Mouse (Mus musculus) 3134 (cell line): ENCODE measurements around the gene Dgcr2.

Source experiments
- DNase-seq: peaks from one replicate; pipeline ENCODE4 v3.0.0-alpha.2; 2011; ENCODE audit warnings: low spot score; ENCODE audit not compliant: insufficient read length; ENCODE audit errors: extremely low read depth

Gene Dgcr2

DNA sequence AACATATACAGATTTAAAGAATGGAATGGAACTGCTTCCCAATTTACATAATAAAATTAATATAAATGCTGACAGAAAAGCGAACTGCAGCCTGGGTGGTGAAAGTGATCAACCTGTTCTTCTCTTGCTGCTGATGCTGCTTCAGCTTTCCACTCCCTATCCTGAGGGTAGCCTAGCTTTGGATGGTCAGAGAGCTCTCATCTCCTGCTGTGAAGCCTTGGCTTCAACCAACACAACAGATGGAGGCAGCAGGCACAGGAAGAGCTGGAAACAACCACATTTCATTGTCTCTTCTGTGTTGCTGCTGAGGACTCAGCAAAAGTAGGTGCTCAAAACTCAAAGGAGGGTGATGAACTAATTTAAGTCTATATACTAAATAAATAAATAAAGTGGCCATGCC, 46.5 kb downstream of the Dgcr2 start:
- no peak for DNase-seq

DNA sequence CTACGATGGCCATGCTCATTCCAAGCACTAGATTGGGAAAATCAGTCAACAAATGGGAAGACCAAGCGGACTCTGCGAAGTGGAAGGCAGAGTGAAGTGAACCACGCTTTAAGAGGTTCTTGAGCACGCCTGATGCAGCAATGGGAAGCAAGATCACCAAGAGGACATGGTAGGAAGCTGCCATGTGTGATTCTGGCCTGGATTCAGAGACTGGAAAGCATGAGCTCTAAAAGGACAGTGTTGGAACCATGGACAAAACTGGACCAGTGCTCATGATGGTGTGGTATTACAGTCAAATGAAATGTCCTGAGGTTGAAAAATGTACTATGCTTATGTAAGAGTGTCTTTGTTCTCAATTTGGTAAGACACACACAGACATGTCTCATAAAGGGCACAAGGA, 47.0 kb downstream of the Dgcr2 start:
- DNase-seq = no peak

DNA sequence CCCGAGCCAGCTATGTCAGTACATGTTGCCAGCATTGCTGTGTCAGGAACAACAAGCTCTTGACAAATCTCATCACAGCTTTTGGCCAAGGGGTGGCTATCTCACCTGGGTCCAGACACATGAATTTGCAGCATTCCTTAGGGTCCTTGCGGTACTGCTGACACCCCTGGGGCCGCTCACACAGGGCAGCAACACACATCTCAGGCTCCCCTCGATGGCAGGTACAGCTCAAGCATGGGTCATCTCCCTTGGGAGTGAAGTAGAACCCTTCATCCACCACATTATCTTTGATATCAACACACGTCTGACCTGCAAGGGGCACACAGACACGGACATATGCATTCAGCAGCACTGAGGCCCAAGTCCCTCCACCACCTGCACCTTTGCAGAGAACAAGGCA, 48.9 kb downstream of the Dgcr2 start:
- DNase-seq = no peak

DNA sequence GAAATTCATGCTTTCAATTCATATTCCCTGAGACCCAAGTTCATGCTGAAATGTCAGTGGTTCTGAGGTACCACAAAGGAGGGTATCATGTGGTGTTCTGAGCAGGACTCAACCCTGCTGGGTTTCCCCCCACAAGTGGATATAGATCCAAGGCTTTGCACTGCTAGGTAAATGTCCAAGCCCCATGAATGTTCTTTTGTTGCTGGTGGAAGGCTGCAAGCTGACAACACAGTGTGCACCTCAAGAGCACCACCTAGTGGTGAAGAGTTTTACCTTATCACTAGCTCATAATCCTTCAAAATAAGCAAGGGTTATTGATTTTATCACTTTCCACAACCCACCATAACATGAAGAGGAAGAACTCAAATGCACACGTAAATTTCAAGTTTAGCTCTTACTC, 49.4 kb downstream of the Dgcr2 start:
- no peak for DNase-seq

DNA sequence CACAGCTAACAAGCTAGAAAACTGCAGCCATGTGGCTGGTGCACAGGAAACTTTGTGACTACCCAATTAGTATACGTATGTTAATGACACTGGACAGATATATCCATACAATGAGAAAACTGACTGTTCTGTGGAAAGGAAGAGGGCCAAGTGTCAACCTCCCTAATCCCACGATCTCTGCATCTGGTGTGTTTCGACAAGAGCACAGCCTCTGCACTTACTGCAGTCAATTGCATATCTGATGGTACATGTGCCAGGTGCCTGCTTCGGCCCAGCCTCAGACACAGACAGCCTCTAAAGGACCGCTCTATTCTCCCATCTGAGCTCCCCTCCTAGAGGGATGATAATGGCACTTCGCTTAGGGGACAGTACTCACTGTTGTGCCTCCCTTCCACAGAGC, 49.9 kb downstream of the Dgcr2 start:
- no peak for DNase-seq

DNA sequence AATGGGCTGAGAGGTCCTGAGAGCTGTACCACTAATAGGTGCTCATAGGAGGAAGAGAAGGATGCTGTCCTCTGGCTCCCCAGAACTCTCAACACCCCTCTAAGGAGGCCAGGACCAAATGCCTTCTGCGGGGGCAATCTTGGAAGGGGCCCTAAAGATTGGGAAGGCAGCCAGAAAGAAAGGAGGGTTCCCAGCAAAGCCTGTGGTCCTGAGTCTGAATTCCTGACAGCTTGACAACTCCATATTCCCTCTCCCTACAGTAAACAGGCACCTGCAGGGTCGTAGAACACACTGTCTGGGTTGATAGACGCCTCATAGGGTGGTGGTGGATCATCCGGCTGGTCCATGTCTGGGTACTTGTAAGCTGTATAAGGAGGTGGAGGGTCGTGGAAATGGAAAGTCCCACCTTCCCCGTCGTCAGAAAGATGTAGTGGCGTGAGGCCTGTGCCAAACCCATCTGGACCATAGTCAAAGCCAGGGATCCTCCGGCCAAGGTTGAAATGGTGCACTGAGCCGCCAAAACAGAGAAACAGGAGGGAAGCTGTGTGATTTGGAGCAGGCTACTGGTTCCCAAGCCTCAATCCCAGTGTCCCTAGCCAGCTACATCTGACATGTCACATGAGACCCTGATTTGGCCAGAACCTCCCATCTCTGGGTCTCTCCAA, 54.5 kb downstream of the Dgcr2 start:
- no peak for DNase-seq

DNA sequence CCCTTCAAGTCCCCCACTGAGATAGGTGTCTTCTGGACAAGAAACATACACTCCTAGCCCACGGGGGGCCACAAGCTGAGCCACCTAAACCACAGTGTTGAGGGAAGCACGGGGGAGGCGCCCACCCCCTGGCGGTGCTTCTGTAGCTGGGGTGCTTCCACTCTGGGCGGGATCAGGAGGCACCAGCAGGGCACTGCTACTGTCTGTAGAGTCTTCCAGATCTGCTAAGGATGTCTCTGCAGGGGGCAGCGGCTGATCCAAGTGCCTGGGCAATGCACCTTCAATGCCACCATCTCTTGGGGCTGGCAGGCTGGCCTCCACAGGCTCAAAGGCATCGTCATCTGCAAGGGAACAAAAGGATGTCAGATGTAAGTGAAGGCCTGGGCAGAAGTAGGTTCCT, 55.9 kb downstream of the Dgcr2 start:
- DNase-seq = no peak

DNA sequence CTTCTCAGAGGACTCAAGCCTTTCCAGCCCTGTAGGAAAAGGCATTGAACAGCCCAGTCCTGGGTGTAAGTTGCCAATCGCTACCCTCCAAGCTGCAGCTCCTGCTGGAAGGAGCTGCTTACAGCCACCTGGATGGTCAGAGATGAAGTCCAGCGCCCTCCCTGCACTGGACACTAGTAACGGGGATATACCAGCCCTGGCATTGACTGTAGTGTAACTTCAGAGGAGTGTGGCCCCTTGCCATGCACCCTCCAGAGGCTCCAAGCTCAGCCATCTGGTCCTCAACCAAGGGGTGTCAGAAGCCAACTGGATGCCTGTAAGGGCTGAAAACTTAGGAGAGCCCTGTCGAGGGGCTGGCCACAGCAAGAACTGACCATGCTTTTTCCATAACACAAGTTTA, 58.4 kb downstream of the Dgcr2 start:
- no peak for DNase-seq

DNA sequence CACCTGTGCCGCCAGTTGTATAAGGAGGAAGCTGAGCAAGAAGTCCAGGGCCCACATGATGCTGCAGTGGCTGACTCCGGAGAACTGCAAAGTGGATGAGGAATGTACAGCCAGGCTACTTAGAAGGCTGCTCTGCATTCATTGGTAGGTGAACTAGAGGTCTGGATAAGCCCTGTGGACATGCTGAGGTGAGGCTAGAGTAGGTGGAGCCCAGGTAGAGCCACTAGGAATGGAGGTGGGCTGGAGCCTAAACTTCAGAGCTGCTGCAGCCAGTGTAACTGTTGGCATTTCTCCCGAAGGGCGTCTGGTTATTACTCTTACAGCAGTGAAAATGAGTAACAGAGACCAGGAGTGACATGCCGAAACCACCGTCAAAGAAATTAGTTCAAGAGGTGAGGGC, 60.3 kb downstream of the Dgcr2 start, which contains the start of gene Car15:
Gene Car15, minus strand, starts transcription at position 314 of the 400 bp plus-strand sequence.
- DNase-seq = no peak

DNA sequence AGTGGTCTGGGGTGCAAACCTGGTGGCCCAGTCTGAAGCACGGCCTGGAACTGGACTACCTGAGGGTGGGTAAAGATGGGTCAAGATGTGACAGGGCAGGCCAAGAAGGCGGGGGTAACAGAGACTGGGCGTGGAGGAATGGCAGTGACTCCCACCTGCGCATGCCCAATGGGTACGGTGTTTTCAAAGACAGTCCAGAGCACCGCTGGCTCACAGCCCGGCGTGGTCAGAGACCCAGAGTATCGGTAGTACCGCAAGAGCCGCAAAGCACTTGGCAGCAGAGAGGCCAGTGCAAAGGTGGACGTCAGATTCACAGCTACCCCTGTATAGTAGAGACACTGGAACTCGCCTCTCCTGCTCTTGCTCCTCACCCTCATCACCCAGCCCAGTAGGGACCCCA, 62.9 kb downstream of the Dgcr2 start:
- no peak for DNase-seq

DNA sequence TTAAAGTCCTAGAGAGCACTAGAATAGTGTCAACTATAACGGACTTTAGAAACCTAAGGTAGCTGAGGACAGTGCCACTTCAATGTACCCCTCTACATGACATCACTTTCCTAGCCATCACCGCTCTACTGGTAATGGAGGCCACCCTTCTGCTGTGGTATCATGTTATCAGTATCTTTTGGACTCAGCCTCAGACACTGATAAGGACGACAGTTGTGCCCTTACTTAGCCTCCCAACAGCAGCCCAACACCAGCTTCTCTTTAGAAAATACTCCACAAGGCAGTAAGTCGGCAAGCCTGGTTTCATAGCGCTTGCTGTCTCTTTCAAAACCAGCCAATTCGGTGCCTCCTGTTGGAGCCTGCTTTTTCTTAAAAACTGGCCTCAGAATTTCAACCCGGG, 63.8 kb downstream of the Dgcr2 start:
- no peak for DNase-seq

DNA sequence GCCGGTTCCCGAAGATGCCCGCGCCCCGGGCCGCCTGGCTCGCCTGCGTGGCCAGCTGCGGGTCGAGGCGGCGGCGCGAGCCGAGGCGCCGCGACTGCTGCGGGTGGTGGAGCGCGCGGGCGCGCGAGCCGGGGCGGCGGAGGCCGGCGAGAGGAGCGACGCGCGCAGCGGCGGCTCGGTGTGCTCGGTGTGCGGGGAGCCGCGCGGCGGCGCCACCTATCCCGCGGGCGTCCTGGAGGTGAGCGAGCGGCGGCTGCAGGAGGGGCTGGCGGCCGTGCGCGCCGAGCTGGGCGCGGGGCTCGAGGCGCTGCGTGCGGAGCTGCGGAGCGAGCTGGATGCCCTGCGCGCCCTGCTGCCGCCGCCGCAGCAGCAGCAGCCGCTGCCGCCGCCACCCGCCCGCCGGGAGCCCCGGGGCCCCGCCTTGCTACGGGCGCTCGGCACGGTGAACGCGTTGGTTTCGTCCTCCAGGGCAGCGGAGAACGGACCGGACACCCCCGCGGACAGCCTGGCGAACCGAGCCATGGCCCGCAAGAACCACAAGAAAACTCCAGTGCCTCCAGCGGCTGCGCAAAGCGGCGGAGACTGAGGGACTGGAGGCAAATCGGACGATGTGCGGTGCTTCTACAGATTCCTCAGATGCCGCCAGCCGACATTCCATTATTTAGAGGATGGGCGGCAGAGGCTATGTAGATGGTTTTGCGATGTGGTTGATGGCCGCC, 64.5 kb downstream of the Dgcr2 start:
- DNase-seq = no peak

DNA sequence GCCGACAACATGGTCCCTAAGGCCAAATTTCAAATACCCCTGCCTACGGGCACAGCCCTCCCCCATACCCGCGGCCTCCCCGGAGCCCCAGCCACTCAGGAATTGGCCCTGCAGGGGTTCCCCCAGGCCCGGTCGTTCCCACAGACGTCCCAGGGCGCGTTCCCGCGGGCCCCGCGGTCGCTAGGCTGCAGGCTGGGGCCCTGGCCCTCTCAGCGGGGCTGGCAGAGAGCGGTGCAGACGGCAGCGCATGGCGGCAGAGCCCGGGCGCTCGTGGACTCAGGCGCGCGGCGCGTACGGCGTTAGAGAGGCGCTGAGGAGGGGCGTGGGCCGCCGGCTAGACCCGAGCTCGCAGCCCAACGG, 65.1 kb downstream of the Dgcr2 start:
- no peak for DNase-seq

DNA sequence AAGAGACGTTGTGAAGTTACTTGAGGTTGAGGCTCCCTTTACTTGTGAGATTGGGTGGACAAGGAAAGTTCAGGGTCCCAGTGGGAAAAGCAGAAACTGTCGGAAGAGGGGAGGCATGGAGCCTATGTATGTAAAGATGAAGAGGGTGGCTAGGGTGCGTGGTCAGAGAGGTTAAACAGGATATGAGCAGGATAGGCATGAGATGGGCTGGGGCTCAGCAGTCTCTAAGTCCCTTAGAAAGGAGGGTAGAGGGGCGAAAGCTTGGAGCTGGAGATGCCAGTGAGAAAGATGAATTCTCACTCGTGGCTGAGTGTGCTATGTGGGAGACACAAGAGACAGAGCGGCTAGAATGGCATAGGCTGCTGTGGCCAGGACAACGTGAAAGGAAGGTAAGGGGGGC, 65.5 kb downstream of the Dgcr2 start, which contains the start of gene B830017H08Rik:
Gene B830017H08Rik, plus strand, starts transcription at position 301 of the 400 bp plus-strand sequence.
- no peak for DNase-seq

DNA sequence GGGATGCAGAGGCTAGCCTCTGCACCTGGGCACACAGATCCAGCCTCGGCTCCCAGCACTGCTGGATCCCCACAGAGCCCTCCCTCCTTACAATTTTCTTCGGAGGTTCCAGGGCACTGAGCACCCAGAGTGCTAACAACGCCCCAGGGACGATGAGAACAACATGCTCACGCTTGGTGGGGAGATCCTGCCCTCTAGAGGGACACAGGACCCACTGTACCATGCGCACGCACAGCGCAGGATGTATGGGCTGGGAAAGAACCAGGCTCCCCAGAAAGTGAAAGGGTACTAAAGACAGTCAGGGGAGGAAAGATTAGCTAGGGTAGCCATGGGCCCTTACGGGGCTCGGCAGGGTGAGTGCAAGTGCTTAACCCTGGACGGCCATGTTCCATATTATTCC, 66.6 kb downstream of the Dgcr2 start:
- DNase-seq = no peak

DNA sequence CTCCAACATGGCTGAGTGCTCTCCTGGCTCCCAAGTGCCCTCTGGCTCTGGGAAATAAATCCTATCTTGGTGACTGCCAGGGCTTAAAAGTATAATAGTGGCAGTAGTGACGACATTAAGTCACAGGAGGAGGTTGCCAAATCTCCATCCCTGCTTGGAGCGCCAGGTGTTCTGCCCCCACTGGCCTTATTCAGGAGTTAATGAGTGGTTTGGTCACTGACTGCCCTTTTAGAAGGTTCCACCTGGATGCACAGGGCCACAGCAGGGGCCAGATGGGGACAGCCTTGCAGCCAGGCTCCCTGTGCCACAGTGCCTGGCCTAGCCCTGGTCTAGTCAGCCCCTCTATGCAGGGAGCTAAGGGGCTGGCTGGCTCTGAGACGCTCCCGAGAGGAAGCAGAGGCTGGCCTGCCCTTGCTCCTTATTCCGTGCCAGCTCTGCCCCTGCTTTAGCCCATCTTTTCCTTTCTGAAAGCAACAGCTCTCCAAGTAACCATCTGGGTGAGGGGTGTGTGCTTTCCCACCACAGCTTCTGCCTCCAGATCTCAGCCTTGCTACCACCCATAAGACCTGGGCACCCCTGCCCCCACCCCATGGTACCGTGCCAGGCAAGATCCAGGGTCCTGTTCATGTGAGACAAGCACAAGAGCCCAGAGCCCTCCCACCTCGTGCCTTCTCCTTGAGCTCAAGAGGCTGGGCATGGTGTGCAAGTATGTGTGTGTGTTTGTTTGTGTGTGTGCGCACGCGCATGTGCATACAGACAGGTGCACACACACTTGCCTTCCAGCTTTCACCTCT, 67.8 kb downstream of the Dgcr2 start:
- DNase-seq = no peak

DNA sequence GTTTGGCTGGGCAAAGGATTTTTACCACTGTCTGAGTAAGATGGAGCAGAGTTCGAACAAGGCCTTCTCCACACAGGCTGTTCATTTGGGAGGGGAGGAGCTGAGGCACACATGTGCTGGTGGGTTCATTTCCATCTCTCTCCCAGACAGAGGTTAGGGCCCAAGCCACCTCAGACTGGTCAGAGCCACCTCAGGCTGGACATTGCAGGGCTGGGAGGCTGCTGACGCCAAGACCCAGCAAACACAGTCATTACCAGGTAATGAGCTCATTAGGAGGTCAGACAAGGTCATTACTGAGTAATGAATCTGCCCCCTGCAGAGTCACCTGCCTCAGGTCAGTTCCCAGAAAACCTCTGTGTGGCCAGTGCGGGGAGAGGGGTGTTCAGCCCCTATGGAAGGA, 69.5 kb downstream of the Dgcr2 start:
- no peak for DNase-seq

DNA sequence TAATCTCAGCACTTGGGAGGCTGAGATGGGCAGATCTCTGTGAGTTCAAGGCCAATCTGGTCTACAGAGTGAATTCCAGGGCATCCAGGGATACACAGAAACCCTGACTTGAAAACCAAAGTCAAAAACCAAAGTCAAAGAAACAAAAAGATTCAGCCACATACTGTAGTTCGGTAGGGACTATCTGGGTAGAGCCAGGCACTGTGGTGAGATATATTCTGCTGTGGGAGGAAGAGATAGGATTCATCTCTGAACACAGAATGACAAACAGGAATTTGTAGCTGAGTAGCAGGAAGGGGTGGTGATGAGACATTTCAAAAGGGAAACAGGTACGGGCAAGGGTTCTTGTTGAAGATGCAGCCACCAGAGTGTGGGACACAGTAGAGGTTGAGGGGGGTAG, 70.1 kb downstream of the Dgcr2 start:
- DNase-seq = no peak

DNA sequence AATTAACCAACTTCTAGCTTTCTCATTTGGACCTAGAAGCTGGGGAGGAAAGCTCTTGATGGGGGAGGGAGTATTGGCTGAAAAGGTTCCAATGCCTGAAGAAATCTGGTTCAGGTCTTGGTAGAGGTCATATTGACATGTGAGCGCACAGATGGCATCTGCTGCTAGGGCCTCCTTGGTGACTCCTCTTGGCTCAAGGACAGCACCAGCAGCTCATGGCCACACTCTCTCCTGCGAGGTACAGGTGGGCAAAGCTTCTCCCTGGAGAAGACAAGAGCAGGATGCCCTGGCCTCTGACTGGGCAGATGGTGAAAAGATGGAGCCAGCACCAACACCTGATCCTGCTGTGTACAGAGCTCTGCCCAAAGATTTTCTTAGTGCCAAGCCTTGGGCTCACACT, 71.9 kb downstream of the Dgcr2 start:
- DNase-seq = no peak

DNA sequence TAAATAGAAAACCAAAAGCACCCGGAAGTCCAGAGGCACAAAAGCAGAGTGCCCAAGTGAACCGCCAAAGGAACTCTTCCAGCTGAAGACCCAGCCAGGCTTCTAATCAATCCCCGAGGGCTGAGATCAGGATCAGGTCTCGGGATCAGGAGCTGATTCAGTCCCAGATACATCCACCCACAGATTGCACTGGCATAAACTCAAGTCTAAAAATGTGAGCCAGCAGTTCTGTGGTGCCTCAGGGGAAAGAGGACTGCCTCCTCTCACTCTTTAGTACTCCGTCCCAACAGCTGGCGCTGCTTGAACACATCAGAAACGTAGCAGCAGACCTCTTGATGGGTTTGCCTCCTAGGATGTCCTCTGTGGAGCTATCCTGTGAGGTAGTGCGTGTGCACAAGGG, 81.8 kb downstream of the Dgcr2 start:
- DNase-seq = no peak
